Mouse (Mus musculus) bone marrow macrophage, adult 2 months (primary cell): ENCODE results near the gene Klhl35. TPM values are rescaled to one million over a fixed set of nuclear protein-coding genes. Genes with fewer than 3 reads are reported as not detected.

Source experiments
- H3K27ac ChIP-seq: 2 replicates; pipeline ENCODE4 v1.5.1; 2012; ENCODE audit warnings: low read depth, low read length; ENCODE audit not compliant: insufficient read depth
- H3K4me1 ChIP-seq: 2 replicates; pipeline ENCODE4 v1.6.1; 2012; ENCODE audit warnings: low read length; ENCODE audit not compliant: control insufficient read depth, insufficient read depth
- H3K4me3 ChIP-seq: 2 replicates; pipeline ENCODE4 v1.5.1; 2012; ENCODE audit warnings: mild to moderate bottlenecking, low read length, moderate library complexity; ENCODE audit not compliant: insufficient read depth
- CTCF ChIP-seq: IDR thresholded peaks from 2 replicates; pipeline ENCODE4 v1.5.1; 2012; ENCODE audit warnings: low read depth, mild to moderate bottlenecking, low read length, moderate library complexity
- POLR2A ChIP-seq: IDR thresholded peaks from 2 replicates; pipeline ENCODE4 v1.6.1; 2012; ENCODE audit warnings: mild to moderate bottlenecking, low read depth, low read length, borderline replicate concordance
- polyA plus RNA-seq: library from polyadenylated mRNA; stranded (reverse); fragments of >200 nt; gene quantifications from 2 replicates; pipeline ENCODE4 v1.2.4, GENCODE M21; 2012; ENCODE audit not compliant: missing spikeins, insufficient read depth, insufficient read length

The Klhl35 gene
- polyA plus RNA-seq, 1 experiment = 0.63 TPM

DNA sequence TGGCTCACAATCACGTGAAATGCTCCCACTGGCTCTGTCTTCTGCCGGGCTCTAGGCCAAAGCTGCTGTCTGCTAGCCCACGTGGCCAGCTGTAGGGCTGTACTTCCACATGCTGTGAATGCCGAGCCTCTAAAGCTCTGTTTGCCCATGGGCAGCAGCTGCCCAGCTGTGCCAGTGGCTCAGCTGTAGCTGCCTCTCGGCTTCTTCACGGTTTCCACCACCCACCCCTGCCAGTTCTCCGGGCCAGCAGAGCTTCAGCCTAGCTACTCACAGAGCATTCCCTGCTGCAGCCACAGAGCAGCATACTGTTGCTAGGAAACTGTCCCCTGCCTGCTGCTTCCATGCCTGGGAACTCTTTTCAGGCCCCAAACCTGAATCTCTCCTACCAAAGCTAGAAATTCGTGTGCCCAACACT lies 44.3 kb downstream of the Klhl35 start:
- Histone ChIP-seq H3K4me3 (no peak overlapping the region), H3K27ac (peak overlapping the region; percentile 21), H3K4me1 (peaks cover 26% of the 10 kb centered on the region)
- TF ChIP-seq POLR2A (no peak), CTCF (no peak)

DNA sequence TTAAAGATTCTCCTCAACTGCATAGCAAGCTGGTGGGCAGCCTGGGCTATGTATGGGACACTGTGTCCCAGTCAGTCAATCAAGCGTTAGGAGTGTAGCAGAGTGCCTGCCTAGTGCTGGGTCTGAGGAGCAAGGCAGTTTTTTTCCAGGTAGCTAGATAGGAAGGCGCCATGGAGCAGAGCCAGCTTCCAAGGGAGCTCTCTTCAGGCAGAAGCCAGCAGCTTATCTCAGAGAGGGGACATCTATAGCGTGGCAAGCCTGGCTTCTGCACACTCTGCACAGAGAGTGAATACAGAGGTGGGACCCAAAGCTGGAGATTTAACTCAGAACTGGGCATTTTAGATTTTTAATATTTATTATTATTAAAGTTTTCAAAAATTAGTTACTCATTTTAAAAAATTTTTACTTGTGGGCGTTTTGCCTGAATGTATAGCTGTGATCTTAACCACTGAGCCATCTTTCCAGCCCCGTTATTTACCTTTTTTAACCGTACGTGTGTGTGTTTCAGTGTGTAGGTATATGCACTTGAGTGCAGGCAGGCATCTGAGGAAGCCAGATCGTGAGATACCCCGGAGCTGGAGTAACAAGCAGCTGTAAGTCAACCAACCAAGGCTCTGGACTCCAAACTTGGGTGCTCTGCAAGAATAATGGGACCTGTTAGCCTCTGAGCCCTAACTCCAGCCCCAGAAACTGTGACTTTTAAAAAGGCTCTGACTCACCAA lies 50.4 kb downstream of the Klhl35 start:
- no peak overlapping the region for H3K4me3 ChIP-seq
- TF ChIP-seq POLR2A (no peak), CTCF (no peak)
- H3K27ac ChIP-seq = no peak overlapping the region
- H3K4me1 ChIP-seq = peaks cover 3% of the 10 kb centered on the region; the same call in 1 of the 2 replicates

DNA sequence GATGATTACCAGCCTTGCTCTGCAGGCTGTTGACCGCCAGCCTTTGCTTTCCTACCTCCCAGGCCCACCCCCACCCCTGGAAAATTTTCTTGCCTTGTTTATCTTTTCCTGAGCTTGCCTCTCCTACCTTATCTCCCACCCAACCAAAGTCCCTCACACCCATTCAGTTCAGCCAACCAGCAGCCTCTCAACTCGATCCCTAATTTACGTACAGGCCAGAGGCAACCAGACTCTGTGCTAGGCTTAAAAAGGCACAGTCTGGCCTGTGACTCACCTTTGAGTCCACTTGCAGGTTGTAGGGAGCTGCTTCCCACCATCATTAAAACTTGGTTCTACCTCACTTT lies 51.0 kb downstream of the Klhl35 start:
- no peak for TF ChIP-seq POLR2A
- no peak for TF ChIP-seq CTCF
- Histone ChIP-seq H3K4me3 (no peak overlapping the region), H3K4me1 (peaks cover 3% of the 10 kb centered on the region; the same call in 1 of the 2 replicates), H3K27ac (no peak overlapping the region)

DNA sequence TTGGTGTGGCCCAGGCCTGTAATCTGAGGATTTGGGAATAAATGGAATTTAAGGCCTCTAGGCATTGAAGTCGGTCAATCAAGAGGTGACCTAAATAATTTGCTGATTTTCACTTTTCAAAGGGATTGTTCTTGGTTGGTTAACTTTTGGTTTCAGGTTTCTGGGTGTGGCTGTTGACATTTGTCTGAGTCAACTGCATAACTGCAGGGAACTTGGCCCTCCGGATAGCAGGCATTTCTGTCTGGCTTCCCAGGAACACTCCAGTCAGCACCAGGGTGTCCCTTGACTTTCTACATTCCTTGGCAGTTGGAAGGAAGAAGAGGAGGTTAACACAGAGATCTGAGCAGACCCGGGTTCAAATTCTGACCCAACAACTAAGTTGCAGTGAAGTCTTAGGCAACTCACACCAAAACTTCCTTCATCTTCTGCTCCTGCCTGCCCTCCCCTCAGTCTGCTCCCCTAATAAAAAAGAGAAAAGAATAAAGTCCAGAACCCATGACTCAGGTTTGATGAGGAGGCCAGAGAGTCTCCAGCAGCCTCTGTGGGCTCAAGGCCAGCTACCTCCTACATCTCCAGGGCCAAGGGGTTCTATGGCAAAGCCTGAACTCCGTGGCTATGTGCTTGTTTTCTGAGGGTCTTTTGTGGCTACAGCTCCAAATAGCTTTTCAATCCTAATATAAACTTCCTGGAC lies 53.3 kb downstream of the Klhl35 start:
- Histone ChIP-seq H3K4me3 (no peak overlapping the region), H3K4me1 (peaks cover 3% of the 10 kb centered on the region; the same call in 1 of the 2 replicates), H3K27ac (no peak overlapping the region)
- TF ChIP-seq CTCF (no peak), POLR2A (no peak)

DNA sequence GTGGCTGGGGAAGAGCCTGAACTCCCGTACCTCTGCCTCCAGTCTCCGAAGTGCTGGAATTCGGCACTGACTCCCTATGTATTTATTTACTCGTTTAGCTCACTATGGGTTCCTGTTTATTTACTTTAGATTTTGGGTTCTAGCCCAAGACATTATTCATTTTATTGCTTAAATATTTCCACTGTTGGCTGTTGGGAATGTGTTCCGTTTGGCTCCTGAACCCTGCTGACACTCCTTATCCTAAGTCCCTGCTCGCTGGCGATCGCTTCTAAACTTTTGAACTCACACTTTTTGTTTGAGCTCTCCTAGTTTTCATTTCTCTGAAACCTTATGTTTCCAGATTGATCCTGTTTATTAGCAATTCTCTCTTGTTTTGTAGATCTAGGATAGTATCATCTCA lies 57.3 kb downstream of the Klhl35 start:
- no peak overlapping the region for H3K4me3 ChIP-seq
- peaks cover 7% of the 10 kb centered on the region for H3K4me1 ChIP-seq
- H3K27ac ChIP-seq = no peak overlapping the region
- TF ChIP-seq CTCF (no peak), POLR2A (no peak)

Other genes starting within 250 kb of the Klhl35 start
- not detected in 2 replicates for gene Mogat2, start 227.4 kb upstream of the Klhl35 start, polyA plus RNA-seq
- 0.81 and 0.83 TPM in 2 replicates for gene Map6, start 198.6 kb upstream of the Klhl35 start, polyA plus RNA-seq
- 7.2 and 8.5 TPM in 2 replicates for gene Serpinh1, start 112.8 kb upstream of the Klhl35 start, polyA plus RNA-seq
- gene Gdpd5, start 84.6 kb upstream of the Klhl35 start, polyA plus RNA-seq = 11.1 and 13.8 TPM in 2 replicates
- 1,023 and 1,161 TPM in 2 replicates for gene Rps3, start 17.7 kb downstream of the Klhl35 start, polyA plus RNA-seq
- gene Arrb1, start 69.5 kb downstream of the Klhl35 start, polyA plus RNA-seq = 127 and 135 TPM in 2 replicates
- gene Tpbgl, start 161.1 kb downstream of the Klhl35 start, polyA plus RNA-seq = 0.61 and 0.78 TPM in 2 replicates
- gene Slco2b1, start 245.3 kb downstream of the Klhl35 start, polyA plus RNA-seq = 7.2 and 8.6 TPM in 2 replicates